ENCODE assay signal across 8 mouse cellular contexts in genomic region chr3:97766459-97766858, GRCm38 (mm10).
DNase-seq lines count a peak whose midpoint lies in the region; ATAC-seq and TF ChIP-seq lines count a peak whose summit lies in the region.

No protein-coding gene starts in this region.

- H3K36me3 ChIP-seq in lung, postnatal 0 days (ENCODE audit: insufficient read depth, low read length) = no peaks in the 10 kb centered on the region
- no peaks in the 10 kb centered on the region for H3K36me3 ChIP-seq in forebrain, embryonic 10.5 days (replicated peaks)
- H3K36me3 ChIP-seq in intestine, embryonic 15.5 days = no peaks in the 10 kb centered on the region

- TF ChIP-seq EP300 in lung, postnatal 0 days (IDR thresholded peaks at IDR 0.05) = no peak

- H3K4me1 ChIP-seq in lung, postnatal 0 days (ENCODE audit: insufficient read depth, low read depth, low read length) = peaks cover 5% of the 10 kb centered on the region; the same call in 1 of the 2 replicates
- peaks cover 48% of the 10 kb centered on the region for H3K4me1 ChIP-seq in forebrain, embryonic 10.5 days
- peaks cover 15% of the 10 kb centered on the region for H3K4me1 ChIP-seq in intestine, embryonic 15.5 days (replicated peaks)

- H3K27me3 ChIP-seq in lung, postnatal 0 days (replicated peaks; ENCODE audit: insufficient read depth, low read length) = no peaks in the 10 kb centered on the region
- H3K27me3 ChIP-seq in forebrain, embryonic 10.5 days (ENCODE audit: poor library complexity, severe bottlenecking) = no peaks in the 10 kb centered on the region
- H3K27me3 ChIP-seq in intestine, embryonic 15.5 days (replicated peaks) = no peaks in the 10 kb centered on the region

- H3K4me3 ChIP-seq in lung, postnatal 0 days (ENCODE audit: low read depth, low read length) = peak overlapping the region; percentile 94
- H3K4me3 ChIP-seq in forebrain, embryonic 10.5 days = peak overlapping the region; percentile 80
- H3K4me3 ChIP-seq in intestine, embryonic 15.5 days (replicated peaks) = peak overlapping the region; percentile 86

- DNase-seq in lung, postnatal 0 days (ENCODE audit: low spot score) = no peak
- DNase-seq in lung, postnatal 14 days = no peak
- DNase-seq in forebrain, embryonic 10.5 days (ENCODE audit: extremely low spot score, low spot score) = no peak
- peak; percentile 18 for DNase-seq in naive thymus-derived CD4-positive, alpha-beta T cell, adult 2 months (ENCODE audit: low read depth)
- DNase-seq in urinary bladder, adult 2 months (ENCODE audit: low spot score) = no peak
- no peak for DNase-seq in adrenal gland, postnatal 36 days
- no peak for DNase-seq in layer of hippocampus, adult 18-20 months (ENCODE audit: low spot score in 2 of 2)

- H3K27ac ChIP-seq in lung, postnatal 0 days (ENCODE audit: low read length) = no peak overlapping the region
- no peak overlapping the region for H3K27ac ChIP-seq in forebrain, embryonic 10.5 days
- H3K27ac ChIP-seq in intestine, embryonic 15.5 days = peak overlapping the region; percentile 93; the same call in 1 of the 2 replicates

- H3K4me2 ChIP-seq in lung, postnatal 0 days (replicated peaks; ENCODE audit: low read depth, low read length) = peak overlapping the region; percentile 76
- peak overlapping the region; percentile 79 for H3K4me2 ChIP-seq in intestine, embryonic 15.5 days (replicated peaks)

- no peaks in the 10 kb centered on the region for H3K9me3 ChIP-seq in lung, postnatal 0 days (ENCODE audit: low read length)
- H3K9me3 ChIP-seq in forebrain, embryonic 10.5 days = no peaks in the 10 kb centered on the region
- no peaks in the 10 kb centered on the region for H3K9me3 ChIP-seq in intestine, embryonic 15.5 days

- peak overlapping the region; percentile 51; the same call in 1 of the 2 replicates for H3K9ac ChIP-seq in lung, postnatal 0 days (replicated peaks; ENCODE audit: low read depth)
- peak overlapping the region; percentile 80 for H3K9ac ChIP-seq in intestine, embryonic 15.5 days

- ATAC-seq in lung, postnatal 0 days = no peak
- ATAC-seq in intestine, embryonic 15.5 days = no peak

- 53% methylated on average over 9 of the region's 9 CpGs for WGBS in lung, postnatal 0 days
- WGBS in forebrain, embryonic 10.5 days = 59% methylated on average over 9 of the region's 9 CpGs
- 44% methylated on average over 9 of the region's 9 CpGs for WGBS in intestine, embryonic 15.5 days

- no peak for TF ChIP-seq CTCF in lung, postnatal 0 days (IDR thresholded peaks at IDR 0.05)
